Mouse (Mus musculus): Measurements from ENCODE around the gene Fadd. TPM values are rescaled to one million over a fixed set of nuclear protein-coding genes. Genes with fewer than 3 reads are reported as not detected.

The Fadd gene
- polyA plus RNA-seq, 2 experiments: 9.3 to 9.6 TPM

- Histone ChIP-seq H3K4me1 (ENCODE audit: control insufficient read depth, insufficient read depth, low read length) (no peaks in the 10 kb centered on the region), H3K9ac (ENCODE audit: low read depth, low read length, severe bottlenecking) (no peak overlapping the region), H3K27ac (replicated peaks; ENCODE audit: low read depth, low read length) (no peak overlapping the region), H3K27me3 (ENCODE audit: control insufficient read depth, insufficient read depth, low read length) (no peaks in the 10 kb centered on the region), H3K4me2 (replicated peaks; ENCODE audit: low read depth, low read length, severe bottlenecking) (no peak overlapping the region), H3K9me3 (ENCODE audit: control insufficient read depth, low read length) (no peaks in the 10 kb centered on the region), H3K4me3 (replicated peaks; ENCODE audit: low read length) (no peak overlapping the region), H3K36me3 (ENCODE audit: control insufficient read depth, insufficient read depth, low read length) (peaks cover 30% of the 10 kb centered on the region)
- TF ChIP-seq POLR2A (IDR thresholded peaks at IDR 0.05; ENCODE audit: borderline replicate concordance, extremely low read depth, insufficient read depth, insufficient read length): no peak
- 92% methylated on average over 3 of the region's 3 CpGs for WGBS
- DNase-seq (ENCODE audit: low spot score): no peak
- no peak for ATAC-seq (ENCODE audit: low FRiP score, low read depth)
Measured at GRCm38 (mm10) chr7:144545231-144545630, 37.0 kb downstream of the Fadd start.

- ATAC-seq (ENCODE audit: low FRiP score, low read depth): no peak
- no peak overlapping the region for H3K4me2 ChIP-seq (replicated peaks; ENCODE audit: low read depth, low read length, severe bottlenecking)
- no peak overlapping the region for H3K27ac ChIP-seq (replicated peaks; ENCODE audit: low read depth, low read length)
- H3K9me3 ChIP-seq (ENCODE audit: control insufficient read depth, low read length): no peaks in the 10 kb centered on the region
- no peak for DNase-seq (ENCODE audit: low spot score)
- peaks cover 14% of the 10 kb centered on the region for H3K36me3 ChIP-seq (ENCODE audit: control insufficient read depth, insufficient read depth, low read length)
- no peak overlapping the region for H3K4me3 ChIP-seq (replicated peaks; ENCODE audit: low read length)
- no peaks in the 10 kb centered on the region for H3K4me1 ChIP-seq (ENCODE audit: control insufficient read depth, insufficient read depth, low read length)
- no peak overlapping the region for H3K9ac ChIP-seq (ENCODE audit: low read depth, low read length, severe bottlenecking)
- no peaks in the 10 kb centered on the region for H3K27me3 ChIP-seq (ENCODE audit: control insufficient read depth, insufficient read depth, low read length)
- TF ChIP-seq POLR2A (IDR thresholded peaks at IDR 0.05; ENCODE audit: borderline replicate concordance, extremely low read depth, insufficient read depth, insufficient read length): no peak
- WGBS: 95% methylated on average over 5 of the region's 5 CpGs
Measured at GRCm38 (mm10) chr7:144541351-144541750, 40.9 kb downstream of the Fadd start.

- no peaks in the 10 kb centered on the region for H3K9me3 ChIP-seq (ENCODE audit: control insufficient read depth, low read length)
- no peak overlapping the region for H3K4me2 ChIP-seq (replicated peaks; ENCODE audit: low read depth, low read length, severe bottlenecking)
- 81% methylated on average over 2 of the region's 2 CpGs for WGBS
- no peak for TF ChIP-seq POLR2A (IDR thresholded peaks at IDR 0.05; ENCODE audit: borderline replicate concordance, extremely low read depth, insufficient read depth, insufficient read length)
- 0 out of 2 replicates have a peak, but pooled peaks have one; percentile 34 for ATAC-seq (ENCODE audit: low FRiP score, low read depth)
- no peak overlapping the region for H3K27ac ChIP-seq (replicated peaks; ENCODE audit: low read depth, low read length)
- no peak for DNase-seq (ENCODE audit: low spot score)
- H3K4me3 ChIP-seq (replicated peaks; ENCODE audit: low read length): no peak overlapping the region
- H3K27me3 ChIP-seq (ENCODE audit: control insufficient read depth, insufficient read depth, low read length): no peaks in the 10 kb centered on the region
- peaks cover 8% of the 10 kb centered on the region for H3K36me3 ChIP-seq (ENCODE audit: control insufficient read depth, insufficient read depth, low read length)
- peaks cover 4% of the 10 kb centered on the region; the same call in 1 of the 2 replicates for H3K4me1 ChIP-seq (ENCODE audit: control insufficient read depth, insufficient read depth, low read length)
- H3K9ac ChIP-seq (ENCODE audit: low read depth, low read length, severe bottlenecking): no peak overlapping the region
Measured at GRCm38 (mm10) chr7:144539146-144539545, 43.1 kb downstream of the Fadd start.

- no peak overlapping the region for H3K4me2 ChIP-seq (replicated peaks; ENCODE audit: low read depth, low read length, severe bottlenecking)
Measured at GRCm38 (mm10) chr7:144538030-144538644, 44.1 kb downstream of the Fadd start.

GRCm38 (mm10) chr7:144536367-144536766 lies 45.9 kb downstream of the Fadd start:
- DNase-seq (ENCODE audit: low spot score) (no peak), ATAC-seq (ENCODE audit: low FRiP score, low read depth) (no peak)
- no peak overlapping the region for H3K27ac ChIP-seq (replicated peaks; ENCODE audit: low read depth, low read length)
- no peak overlapping the region for H3K4me2 ChIP-seq (replicated peaks; ENCODE audit: low read depth, low read length, severe bottlenecking)
- no peaks in the 10 kb centered on the region for H3K9me3 ChIP-seq (ENCODE audit: control insufficient read depth, low read length)
- no peak for TF ChIP-seq POLR2A (IDR thresholded peaks at IDR 0.05; ENCODE audit: borderline replicate concordance, extremely low read depth, insufficient read depth, insufficient read length)
- no peak overlapping the region for H3K9ac ChIP-seq (ENCODE audit: low read depth, low read length, severe bottlenecking)
- H3K4me3 ChIP-seq (replicated peaks; ENCODE audit: low read length): no peak overlapping the region
- peaks cover 8% of the 10 kb centered on the region for H3K36me3 ChIP-seq (ENCODE audit: control insufficient read depth, insufficient read depth, low read length)
- H3K27me3 ChIP-seq (ENCODE audit: control insufficient read depth, insufficient read depth, low read length): no peaks in the 10 kb centered on the region
- peaks cover 6% of the 10 kb centered on the region; the same call in 1 of the 2 replicates for H3K4me1 ChIP-seq (ENCODE audit: control insufficient read depth, insufficient read depth, low read length)
- 89% methylated on average over 3 of the region's 3 CpGs for WGBS

More at GRCm38 (mm10) chr7:144538030-144538644, 44.1 kb downstream of the Fadd start:
- peaks cover 4% of the 10 kb centered on the region; the same call in 1 of the 2 replicates for H3K4me1 ChIP-seq (ENCODE audit: control insufficient read depth, insufficient read depth, low read length)
- no peak overlapping the region for H3K4me3 ChIP-seq (replicated peaks; ENCODE audit: low read length)
- no peaks in the 10 kb centered on the region for H3K9me3 ChIP-seq (ENCODE audit: control insufficient read depth, low read length)
- no peak for DNase-seq (ENCODE audit: low spot score)
- H3K27ac ChIP-seq (replicated peaks; ENCODE audit: low read depth, low read length): no peak overlapping the region
- H3K36me3 ChIP-seq (ENCODE audit: control insufficient read depth, insufficient read depth, low read length): peaks cover 8% of the 10 kb centered on the region
- ATAC-seq (ENCODE audit: low FRiP score, low read depth): no peak
- 86% methylated on average over 4 of the region's 4 CpGs for WGBS
- TF ChIP-seq POLR2A (IDR thresholded peaks at IDR 0.05; ENCODE audit: borderline replicate concordance, extremely low read depth, insufficient read depth, insufficient read length): no peak
- no peak overlapping the region for H3K9ac ChIP-seq (ENCODE audit: low read depth, low read length, severe bottlenecking)
- H3K27me3 ChIP-seq (ENCODE audit: control insufficient read depth, insufficient read depth, low read length): no peaks in the 10 kb centered on the region
